8 mouse cellular contexts compared by ENCODE assay signal in genomic region chr5:64610562-64611405, GRCm38 (mm10).
A peak's percentile ranks its signal among the peaks of the same experiment; 100 is the strongest.
DNase-seq lines count a peak whose midpoint lies in the region; ATAC-seq lines count a peak whose summit lies in the region.

No protein-coding gene starts in this region.

- WGBS in embryonic facial prominence, embryonic 15.5 days: 18% methylated on average over 13 of the region's 13 CpGs

- no peak overlapping the region for H3K4me2 ChIP-seq in embryonic facial prominence, embryonic 15.5 days (replicated peaks)

- H3K4me1 ChIP-seq in embryonic facial prominence, embryonic 15.5 days: peaks cover 11% of the 10 kb centered on the region

- H3K27ac ChIP-seq in embryonic facial prominence, embryonic 15.5 days (replicated peaks): no peak overlapping the region

- peaks cover 5% of the 10 kb centered on the region; the same call in 1 of the 2 replicates for H3K36me3 ChIP-seq in embryonic facial prominence, embryonic 15.5 days

- ATAC-seq in embryonic facial prominence, embryonic 15.5 days (ENCODE audit: insufficient number of reproducible peaks, low FRiP score, low TSS enrichment, low read depth): peak; percentile 67

- no peaks in the 10 kb centered on the region for H3K9me3 ChIP-seq in embryonic facial prominence, embryonic 15.5 days (replicated peaks)

- intact Hi-C loops in heart, postnatal 10 days (cut with DNase I): no loop called here

- H3K9ac ChIP-seq in embryonic facial prominence, embryonic 15.5 days: no peak overlapping the region

- no peak overlapping the region for H3K4me3 ChIP-seq in embryonic facial prominence, embryonic 15.5 days (replicated peaks)

- no peaks in the 10 kb centered on the region for H3K27me3 ChIP-seq in embryonic facial prominence, embryonic 15.5 days

- DNase-seq in right cerebral cortex, postnatal 14 days: peak; percentile 35
- DNase-seq in right cerebral cortex, postnatal 10 days (ENCODE audit: low spot score in 2 of 2): no peak
- DNase-seq in heart, postnatal 10 days: peak; percentile 76 to 81
- peak; percentile 93 for DNase-seq in kidney, postnatal 14 days
- DNase-seq in lung, postnatal 4 days: peak; percentile 87 to 92
- peak; percentile 66 for DNase-seq in testis, postnatal 10 days (ENCODE audit: low spot score)
- DNase-seq in left cerebral cortex, adult 9 months (ENCODE audit: low spot score in 2 of 2): no peak

Comparison
In these comparisons a context has a peak if more than half of its experiments do, and no peak if none do; other contexts are left out.
1. DNase-seq: peak in right cerebral cortex, postnatal 14 days (single experiment), heart, postnatal 10 days (2 of 2), kidney, postnatal 14 days (single experiment), lung, postnatal 4 days (2 of 2) and testis, postnatal 10 days (single experiment); none in right cerebral cortex, postnatal 10 days (0 of 2) and left cerebral cortex, adult 9 months (0 of 2).